Mouse (Mus musculus) hindbrain, postnatal 0 days (tissue): ENCODE data around the gene Rgs2. TPM values are rescaled to one million over a fixed set of nuclear protein-coding genes. Genes with fewer than 3 reads are reported as not detected.

Experiments used
- ATAC-seq: fragments of 200-750 bp; cut with Nextera tagmentation; 2 replicates; pipeline ENCODE4 v1.8.0; 2017; ENCODE audit warnings: mild to moderate bottlenecking, moderate TSS enrichment, moderate library complexity
- DNase-seq: peaks from one replicate; pipeline ENCODE4 v3.0.0-alpha.2; 2015; ENCODE audit warnings: low spot score
- H3K27ac ChIP-seq: fragments of 300-500 bp; sonication (generic); 2 replicates; pipeline ENCODE4 v1.5.1; 2014; ENCODE audit warnings: mild to moderate bottlenecking
- H3K27me3 ChIP-seq: fragments of 300-500 bp; sonication (generic); 2 replicates; pipeline ENCODE4 v1.6.1; 2014; ENCODE audit warnings: low read length, mixed read lengths; ENCODE audit not compliant: insufficient read depth
- H3K36me3 ChIP-seq: fragments of 300-500 bp; sonication (generic); 2 replicates; pipeline ENCODE4 v1.6.1; 2014; ENCODE audit warnings: low read length, mixed read lengths; ENCODE audit not compliant: insufficient read depth
- H3K4me1 ChIP-seq: fragments of 300-500 bp; sonication (generic); 2 replicates; pipeline ENCODE4 v1.6.1; 2014; ENCODE audit warnings: antibody characterized with exemption, low read length, mixed read lengths; ENCODE audit not compliant: insufficient read depth
- H3K4me2 ChIP-seq: fragments of 300-500 bp; sonication (generic); 2 replicates; pipeline ENCODE4 v1.6.1; 2014; ENCODE audit warnings: low read depth, mild to moderate bottlenecking, low read length, moderate library complexity, mixed read lengths
- H3K4me3 ChIP-seq: fragments of 300-500 bp; sonication (generic); 2 replicates; pipeline ENCODE4 v1.5.1; 2014; ENCODE audit warnings: low read length
- H3K9ac ChIP-seq: fragments of 300-500 bp; sonication (generic); replicated peaks from 2 replicates; pipeline ENCODE4 v1.6.1; 2014; ENCODE audit warnings: mild to moderate bottlenecking, low read length, moderate library complexity, mixed read lengths
- H3K9me3 ChIP-seq: fragments of 300-500 bp; sonication (generic); 2 replicates; pipeline ENCODE4 v1.6.1; 2016; ENCODE audit warnings: low read length, mixed read lengths
- CTCF ChIP-seq: IDR thresholded peaks from 2 replicates; pipeline ENCODE4 v1.5.1; 2016; ENCODE audit warnings: antibody characterized with exemption, control low read depth, low read depth
- WGBS: fragments of 180-500 bp; shearing (Covaris S2); extraction: QIAGEN DNeasy Blood & Tissue Kit; methylation state at CpG from one replicate; pipeline ENCODE4 v1.1.7; 2014; 5-methylcytosine and 5-hydroxymethylcytosine counted together
- polyA plus RNA-seq: library from polyadenylated mRNA; unstranded; fragments of >200 nt; fragmentation: Nextera tagmentation; extraction: Ambion mirVana; gene quantifications from 2 replicates; pipeline ENCODE4 v1.2.1, GENCODE M21; 2015
- total RNA-seq: library from RNA; depleted of rRNA; stranded (reverse); fragments of >200 nt; gene quantifications from 2 replicates; pipeline ENCODE4 v1.2.3, GENCODE M21; 2014; rRNA removed

Rgs2 gene
- total and polyA plus RNA-seq, 2 experiments from 2014 or later: 13.6 to 71.1 TPM

DNA sequence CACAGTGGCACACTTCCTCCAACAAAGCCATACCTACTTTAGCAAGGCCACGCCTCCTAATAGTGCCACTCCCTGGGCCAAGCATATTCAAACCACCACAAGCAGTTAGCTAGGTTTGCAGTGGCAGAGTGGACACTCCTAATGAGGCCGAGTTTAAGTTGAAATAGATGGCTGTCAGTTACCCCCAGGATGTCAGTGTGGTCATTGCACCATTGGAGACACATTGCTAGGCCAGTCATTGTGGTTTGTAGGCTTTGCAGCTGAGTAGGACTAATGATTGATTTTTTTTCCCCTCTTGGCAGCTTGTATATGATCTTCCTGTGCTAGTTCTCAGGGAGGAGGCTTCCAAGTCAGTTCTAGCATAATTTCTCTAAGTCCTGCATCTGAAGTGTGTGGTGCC is 43.6 kb downstream of the Rgs2 start:
- no peak overlapping the region for H3K4me3 ChIP-seq
- WGBS: 90% methylated on average over 2 of the region's 2 CpGs
- H3K36me3 ChIP-seq: no peaks in the 10 kb centered on the region
- ATAC-seq: no peak
- no peak overlapping the region for H3K9ac ChIP-seq
- no peak overlapping the region for H3K27ac ChIP-seq
- no peaks in the 10 kb centered on the region for H3K4me1 ChIP-seq
- no peaks in the 10 kb centered on the region for H3K9me3 ChIP-seq
- no peaks in the 10 kb centered on the region for H3K27me3 ChIP-seq
- DNase-seq: no peak
- no peak for TF ChIP-seq CTCF
- no peak overlapping the region for H3K4me2 ChIP-seq

DNA sequence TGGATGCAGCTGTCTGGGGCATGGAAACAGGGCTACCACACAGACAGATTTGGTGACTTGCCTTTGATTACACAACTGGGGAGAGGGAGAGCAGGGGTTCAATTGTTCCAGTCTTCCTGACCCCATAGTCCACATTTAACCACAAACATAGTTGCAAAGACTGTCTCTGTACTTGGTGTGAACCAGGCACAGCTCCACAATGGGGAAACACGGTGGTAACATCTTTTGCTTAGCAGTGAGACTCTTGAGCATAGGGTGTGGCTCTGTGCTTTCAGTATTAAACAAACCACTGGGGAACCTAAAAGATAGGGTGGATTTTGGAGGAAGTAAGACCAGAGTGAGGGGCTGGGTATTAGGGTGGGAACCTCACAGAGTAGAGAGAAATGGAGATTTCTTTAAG is 47.9 kb downstream of the Rgs2 start:
- DNase-seq (no peak), ATAC-seq (no peak)
- Histone ChIP-seq H3K27ac (no peak overlapping the region), H3K9me3 (no peaks in the 10 kb centered on the region), H3K27me3 (no peaks in the 10 kb centered on the region), H3K4me3 (no peak overlapping the region), H3K4me2 (no peak overlapping the region), H3K4me1 (no peaks in the 10 kb centered on the region), H3K9ac (no peak overlapping the region), H3K36me3 (no peaks in the 10 kb centered on the region)
- TF ChIP-seq CTCF: no peak
- WGBS: 89% methylated on average over 1 of the region's 1 CpGs

DNA sequence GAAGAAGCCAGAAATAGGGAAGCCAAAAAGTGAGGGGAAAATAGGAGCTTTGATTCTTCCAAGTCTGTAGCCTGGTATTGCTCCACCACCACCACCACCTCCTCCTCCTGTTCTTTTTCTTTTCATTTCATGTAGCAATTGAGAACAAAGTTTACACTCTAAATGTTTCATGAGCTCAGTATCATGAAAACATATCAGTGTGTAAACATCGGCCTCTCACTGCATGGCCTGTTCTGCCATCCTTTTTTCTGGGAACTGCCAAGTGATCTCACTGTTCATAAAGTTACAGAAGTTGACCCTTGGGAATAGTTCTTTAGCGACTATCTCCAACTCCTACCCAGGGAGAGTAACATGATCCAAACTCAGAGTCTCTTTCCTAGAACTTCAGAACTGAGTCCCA is 51.1 kb downstream of the Rgs2 start:
- TF ChIP-seq CTCF: no peak
- H3K27ac ChIP-seq: no peak overlapping the region

More for the DNA sequence above, 51.1 kb downstream of the Rgs2 start:
- Histone ChIP-seq H3K9me3 (no peaks in the 10 kb centered on the region), H3K27me3 (no peaks in the 10 kb centered on the region), H3K4me3 (no peak overlapping the region), H3K9ac (no peak overlapping the region), H3K36me3 (no peaks in the 10 kb centered on the region), H3K4me1 (no peaks in the 10 kb centered on the region), H3K4me2 (no peak overlapping the region)
- ATAC-seq (no peak), DNase-seq (no peak)
- WGBS: 85% methylated on average over 2 of the region's 2 CpGs

Other genes starting within 250 kb of the Rgs2 start
- 28.6 and 29.1 TPM in 2 replicates for gene Trove2, start 227.1 kb downstream of the Rgs2 start, total RNA-seq
- 24.2 and 24.6 TPM in 2 replicates for gene Trove2, start 227.1 kb downstream of the Rgs2 start, polyA plus RNA-seq
- gene Uchl5, start 226.9 kb downstream of the Rgs2 start, total RNA-seq: 4.4 and 7.2 TPM in 2 replicates
- gene Uchl5, start 226.9 kb downstream of the Rgs2 start, polyA plus RNA-seq: 65.1 and 65.5 TPM in 2 replicates
- 1.5 TPM in 2 replicates for gene Rgs13, start 173.2 kb upstream of the Rgs2 start, total RNA-seq
- gene Rgs13, start 173.2 kb upstream of the Rgs2 start, polyA plus RNA-seq: 0.92 and 1.3 TPM in 2 replicates
- 0.78 TPM in 1 of 2 replicates, not detected in the other for gene Rgs1, start 245.1 kb upstream of the Rgs2 start, total RNA-seq
- not detected in 2 replicates for gene Rgs1, start 245.1 kb upstream of the Rgs2 start, polyA plus RNA-seq